Mouse (Mus musculus) heart, embryonic 13.5 days (tissue): ENCODE results near the gene Plcl1. TPM values are rescaled to one million over a fixed set of nuclear protein-coding genes. Genes with fewer than 3 reads are reported as not detected.

ENCODE experiments used
- ATAC-seq: fragments of 200-750 bp; cut with Nextera tagmentation; 2 replicates; pipeline ENCODE4 v1.8.0; 2017; ENCODE audit warnings: moderate TSS enrichment; ENCODE audit not compliant: insufficient number of reproducible peaks, low FRiP score, low TSS enrichment; ENCODE audit errors: extremely low read depth
- H3K27ac ChIP-seq: fragments of 300-500 bp; sonication (generic); replicated peaks from 2 replicates; pipeline ENCODE4 v1.5.1; 2015; ENCODE audit warnings: moderate library complexity, mild to moderate bottlenecking, inconsistent platforms
- H3K27me3 ChIP-seq: fragments of 300-500 bp; sonication (generic); replicated peaks from 2 replicates; pipeline ENCODE4 v1.6.1; 2015; ENCODE audit warnings: mild to moderate bottlenecking, inconsistent platforms
- H3K36me3 ChIP-seq: fragments of 300-500 bp; sonication (generic); 2 replicates; pipeline ENCODE4 v1.6.1; 2015; ENCODE audit warnings: mild to moderate bottlenecking, inconsistent platforms
- H3K4me1 ChIP-seq: fragments of 300-500 bp; sonication (generic); 2 replicates; pipeline ENCODE4 v1.6.1; 2015; ENCODE audit warnings: inconsistent platforms
- H3K4me2 ChIP-seq: fragments of 300-500 bp; sonication (generic); 2 replicates; pipeline ENCODE4 v1.6.1; 2015; ENCODE audit warnings: inconsistent platforms, mild to moderate bottlenecking, moderate library complexity
- H3K4me3 ChIP-seq: fragments of 300-500 bp; sonication (generic); 2 replicates; pipeline ENCODE4 v1.5.1; 2015; ENCODE audit warnings: moderate library complexity, mild to moderate bottlenecking, inconsistent platforms
- H3K9ac ChIP-seq: fragments of 300-500 bp; sonication (generic); 2 replicates; pipeline ENCODE4 v1.6.1; 2015; ENCODE audit warnings: inconsistent platforms, mild to moderate bottlenecking, moderate library complexity
- H3K9me3 ChIP-seq: fragments of 300-500 bp; sonication (generic); 2 replicates; pipeline ENCODE4 v1.6.1; 2016; ENCODE audit warnings: inconsistent platforms
- WGBS: fragments of 180-500 bp; shearing (Covaris S2); methylation state at CpG from one replicate; pipeline ENCODE4 v1.1.7; 2015; ENCODE audit warnings: mixed read lengths; 5-methylcytosine and 5-hydroxymethylcytosine counted together
- polyA plus RNA-seq: library from polyadenylated mRNA; unstranded; fragments of >200 nt; fragmentation: Nextera tagmentation; extraction: Ambion mirVana; gene quantifications from 2 replicates; pipeline ENCODE4 v1.2.1, GENCODE M21; 2015

The Plcl1 gene
- polyA plus RNA-seq, 1 experiment from 2014 or later, result 0.67 TPM

GRCm38 (mm10) chr1:55572202-55572601, 166.5 kb downstream of the Plcl1 start:
- no peaks in the 10 kb centered on the region for H3K36me3 ChIP-seq
- ATAC-seq, result no peak
- no peak overlapping the region for H3K4me2 ChIP-seq
- no peak overlapping the region for H3K27ac ChIP-seq
- peaks cover 8% of the 10 kb centered on the region for H3K4me1 ChIP-seq
- no peaks in the 10 kb centered on the region for H3K9me3 ChIP-seq
- no peaks in the 10 kb centered on the region for H3K27me3 ChIP-seq
- H3K4me3 ChIP-seq, result no peak overlapping the region
- no peak overlapping the region for H3K9ac ChIP-seq

GRCm38 (mm10) chr1:55572664-55573063, 166.9 kb downstream of the Plcl1 start:
- peaks cover 8% of the 10 kb centered on the region for H3K4me1 ChIP-seq
- H3K4me3 ChIP-seq, result no peak overlapping the region
- WGBS, result 54% methylated on average over 3 of the region's 3 CpGs
- no peak for ATAC-seq
- no peaks in the 10 kb centered on the region for H3K36me3 ChIP-seq
- H3K9me3 ChIP-seq, result no peaks in the 10 kb centered on the region
- no peak overlapping the region for H3K4me2 ChIP-seq
- no peak overlapping the region for H3K27ac ChIP-seq
- H3K9ac ChIP-seq, result no peak overlapping the region
- H3K27me3 ChIP-seq, result no peaks in the 10 kb centered on the region

- Histone ChIP-seq H3K9me3 (no peaks in the 10 kb centered on the region), H3K4me2 (no peak overlapping the region), H3K36me3 (no peaks in the 10 kb centered on the region), H3K4me1 (peaks cover 8% of the 10 kb centered on the region; the same call in 1 of the 2 replicates), H3K27ac (no peak overlapping the region), H3K9ac (no peak overlapping the region), H3K27me3 (no peaks in the 10 kb centered on the region), H3K4me3 (no peak overlapping the region)
- ATAC-seq, result no peak
- WGBS, result 25% methylated on average over 2 of the region's 2 CpGs
These were observed 170.2 kb downstream of the Plcl1 start for GRCm38 (mm10) chr1:55575916-55576315.

- ATAC-seq, result no peak
- Histone ChIP-seq H3K27me3 (no peaks in the 10 kb centered on the region), H3K27ac (no peak overlapping the region), H3K36me3 (no peaks in the 10 kb centered on the region), H3K9me3 (no peaks in the 10 kb centered on the region), H3K4me3 (no peak overlapping the region), H3K9ac (no peak overlapping the region), H3K4me2 (no peak overlapping the region), H3K4me1 (peaks cover 16% of the 10 kb centered on the region)
- WGBS, result 73% methylated on average over 2 of the region's 2 CpGs
These were observed 176.0 kb downstream of the Plcl1 start for GRCm38 (mm10) chr1:55581752-55582151.

GRCm38 (mm10) chr1:55585441-55585840, 179.7 kb downstream of the Plcl1 start:
- H3K4me1 ChIP-seq, result peaks cover 16% of the 10 kb centered on the region
- 63% methylated on average over 4 of the region's 4 CpGs for WGBS

GRCm38 (mm10) chr1:55588090-55588489, 182.4 kb downstream of the Plcl1 start:
- H3K4me3 ChIP-seq, result no peak overlapping the region
- H3K4me2 ChIP-seq, result no peak overlapping the region
- H3K27ac ChIP-seq, result no peak overlapping the region
- no peak for ATAC-seq
- H3K27me3 ChIP-seq, result no peaks in the 10 kb centered on the region
- peaks cover 8% of the 10 kb centered on the region; the same call in 1 of the 2 replicates for H3K4me1 ChIP-seq
- no peaks in the 10 kb centered on the region for H3K9me3 ChIP-seq
- no peaks in the 10 kb centered on the region for H3K36me3 ChIP-seq
- WGBS, result 66% methylated on average over 6 of the region's 6 CpGs
- H3K9ac ChIP-seq, result no peak overlapping the region

More at GRCm38 (mm10) chr1:55585441-55585840, 179.7 kb downstream of the Plcl1 start:
- Histone ChIP-seq H3K27me3 (no peaks in the 10 kb centered on the region), H3K9me3 (no peaks in the 10 kb centered on the region), H3K4me3 (no peak overlapping the region), H3K4me2 (no peak overlapping the region), H3K36me3 (no peaks in the 10 kb centered on the region), H3K27ac (no peak overlapping the region), H3K9ac (no peak overlapping the region)
- no peak for ATAC-seq

- H3K9me3 ChIP-seq, result no peaks in the 10 kb centered on the region
- no peak overlapping the region for H3K27ac ChIP-seq
- no peak overlapping the region for H3K4me2 ChIP-seq
- no peaks in the 10 kb centered on the region for H3K27me3 ChIP-seq
- no peak overlapping the region for H3K4me3 ChIP-seq
- H3K36me3 ChIP-seq, result no peaks in the 10 kb centered on the region
- no peak overlapping the region for H3K9ac ChIP-seq
- H3K4me1 ChIP-seq, result peaks cover 7% of the 10 kb centered on the region; the same call in 1 of the 2 replicates
- no peak for ATAC-seq
These were observed 184.3 kb downstream of the Plcl1 start for GRCm38 (mm10) chr1:55590047-55590446.

- Histone ChIP-seq H3K4me2 (no peak overlapping the region), H3K27me3 (no peaks in the 10 kb centered on the region), H3K27ac (no peak overlapping the region), H3K36me3 (no peaks in the 10 kb centered on the region), H3K9me3 (no peaks in the 10 kb centered on the region), H3K4me3 (no peak overlapping the region), H3K9ac (no peak overlapping the region), H3K4me1 (no peaks in the 10 kb centered on the region)
- ATAC-seq, result no peak
- 53% methylated on average over 1 of the region's 1 CpGs for WGBS
These were observed 194.8 kb downstream of the Plcl1 start for GRCm38 (mm10) chr1:55600496-55600895.

- H3K9ac ChIP-seq, result no peak overlapping the region
- no peak for ATAC-seq
- H3K27ac ChIP-seq, result no peak overlapping the region
- H3K9me3 ChIP-seq, result no peaks in the 10 kb centered on the region
- H3K27me3 ChIP-seq, result no peaks in the 10 kb centered on the region
- H3K4me3 ChIP-seq, result no peak overlapping the region
- no peak overlapping the region for H3K4me2 ChIP-seq
- 75% methylated on average over 4 of the region's 4 CpGs for WGBS
- no peaks in the 10 kb centered on the region for H3K36me3 ChIP-seq
- 0 out of 2 replicates have a peak, but pooled peaks cover 2% of the 10 kb centered on the region for H3K4me1 ChIP-seq
These were observed 198.9 kb downstream of the Plcl1 start for GRCm38 (mm10) chr1:55604593-55604992.

GRCm38 (mm10) chr1:55605450-55605849, 199.7 kb downstream of the Plcl1 start:
- no peaks in the 10 kb centered on the region for H3K9me3 ChIP-seq

GRCm38 (mm10) chr1:55605956-55606355, 200.2 kb downstream of the Plcl1 start:
- Histone ChIP-seq H3K4me2 (no peak overlapping the region), H3K4me1 (0 out of 2 replicates have a peak, but pooled peaks cover 2% of the 10 kb centered on the region), H3K9me3 (no peaks in the 10 kb centered on the region), H3K36me3 (no peaks in the 10 kb centered on the region), H3K27me3 (no peaks in the 10 kb centered on the region), H3K27ac (no peak overlapping the region), H3K9ac (no peak overlapping the region), H3K4me3 (no peak overlapping the region)
- WGBS, result 75% methylated on average over 2 of the region's 2 CpGs
- ATAC-seq, result no peak

More at GRCm38 (mm10) chr1:55605450-55605849, 199.7 kb downstream of the Plcl1 start:
- H3K27me3 ChIP-seq, result no peaks in the 10 kb centered on the region
- no peak overlapping the region for H3K9ac ChIP-seq
- no peak overlapping the region for H3K27ac ChIP-seq
- no peak for ATAC-seq
- no peak overlapping the region for H3K4me2 ChIP-seq
- 0 out of 2 replicates have a peak, but pooled peaks cover 2% of the 10 kb centered on the region for H3K4me1 ChIP-seq
- H3K36me3 ChIP-seq, result no peaks in the 10 kb centered on the region
- 77% methylated on average over 4 of the region's 4 CpGs for WGBS
- no peak overlapping the region for H3K4me3 ChIP-seq

GRCm38 (mm10) chr1:55606405-55606804, 200.7 kb downstream of the Plcl1 start:
- no peaks in the 10 kb centered on the region for H3K9me3 ChIP-seq
- H3K9ac ChIP-seq, result no peak overlapping the region
- 0 out of 2 replicates have a peak, but pooled peaks cover 2% of the 10 kb centered on the region for H3K4me1 ChIP-seq
- WGBS, result 58% methylated on average over 8 of the region's 8 CpGs
- no peaks in the 10 kb centered on the region for H3K36me3 ChIP-seq
- H3K27ac ChIP-seq, result no peak overlapping the region
- ATAC-seq, result no peak
- no peak overlapping the region for H3K4me3 ChIP-seq
- H3K4me2 ChIP-seq, result no peak overlapping the region
- H3K27me3 ChIP-seq, result no peaks in the 10 kb centered on the region
